Mouse (Mus musculus): ENCODE results near the gene Hadhb. TPM values are rescaled to one million over a fixed set of nuclear protein-coding genes. Genes with fewer than 3 reads are reported as not detected.

Gene Hadhb
- polyA plus RNA-seq, 1 experiment from 2014 or later, result 53.6 TPM

- H3K9me3 ChIP-seq (replicated peaks; ENCODE audit: control insufficient read depth, low read length, poor library complexity, severe bottlenecking), result no peaks in the 10 kb centered on the region
- H3K4me2 ChIP-seq (ENCODE audit: low read length), result no peak overlapping the region
- no peak overlapping the region for H3K27ac ChIP-seq (ENCODE audit: low read length)
- H3K27me3 ChIP-seq (ENCODE audit: control insufficient read depth, insufficient read depth, low read depth, low read length), result no peaks in the 10 kb centered on the region
- H3K36me3 ChIP-seq (ENCODE audit: control insufficient read depth, insufficient read depth, low read length), result peaks cover 18% of the 10 kb centered on the region
- no peak overlapping the region for H3K9ac ChIP-seq (ENCODE audit: low read depth, low read length)
- no peak for ATAC-seq
- H3K4me1 ChIP-seq (ENCODE audit: control insufficient read depth, insufficient read depth, low read length), result no peaks in the 10 kb centered on the region
- WGBS, result 95% methylated on average over 12 of the region's 12 CpGs
- no peak overlapping the region for H3K4me3 ChIP-seq (ENCODE audit: low read depth, low read length)
These were observed 32.8 kb downstream of the Hadhb start for GRCm38 (mm10) chr5:30187687-30188485.

- ATAC-seq, result no peak
- Histone ChIP-seq H3K27me3 (ENCODE audit: control insufficient read depth, insufficient read depth, low read depth, low read length) (no peaks in the 10 kb centered on the region), H3K36me3 (ENCODE audit: control insufficient read depth, insufficient read depth, low read length) (peaks cover 5% of the 10 kb centered on the region), H3K27ac (ENCODE audit: low read length) (no peak overlapping the region), H3K4me1 (ENCODE audit: control insufficient read depth, insufficient read depth, low read length) (no peaks in the 10 kb centered on the region), H3K9ac (ENCODE audit: low read depth, low read length) (no peak overlapping the region), H3K4me3 (ENCODE audit: low read depth, low read length) (no peak overlapping the region), H3K9me3 (replicated peaks; ENCODE audit: control insufficient read depth, low read length, poor library complexity, severe bottlenecking) (no peaks in the 10 kb centered on the region), H3K4me2 (ENCODE audit: low read length) (no peak overlapping the region)
- 92% methylated on average over 1 of the region's 1 CpGs for WGBS
These were observed 37.4 kb downstream of the Hadhb start for GRCm38 (mm10) chr5:30192452-30192851.

- H3K4me2 ChIP-seq (ENCODE audit: low read length), result no peak overlapping the region
- no peaks in the 10 kb centered on the region for H3K9me3 ChIP-seq (replicated peaks; ENCODE audit: control insufficient read depth, low read length, poor library complexity, severe bottlenecking)
- H3K9ac ChIP-seq (ENCODE audit: low read depth, low read length), result no peak overlapping the region
- no peak overlapping the region for H3K27ac ChIP-seq (ENCODE audit: low read length)
- H3K36me3 ChIP-seq (ENCODE audit: control insufficient read depth, insufficient read depth, low read length), result no peaks in the 10 kb centered on the region
- H3K4me3 ChIP-seq (ENCODE audit: low read depth, low read length), result no peak overlapping the region
- WGBS, result 92% methylated on average over 5 of the region's 5 CpGs
- H3K4me1 ChIP-seq (ENCODE audit: control insufficient read depth, insufficient read depth, low read length), result no peaks in the 10 kb centered on the region
- no peaks in the 10 kb centered on the region for H3K27me3 ChIP-seq (ENCODE audit: control insufficient read depth, insufficient read depth, low read depth, low read length)
- ATAC-seq, result no peak
These were observed 40.3 kb downstream of the Hadhb start for GRCm38 (mm10) chr5:30195340-30195739.

- no peak overlapping the region for H3K9ac ChIP-seq (ENCODE audit: low read depth, low read length)
- no peak overlapping the region for H3K27ac ChIP-seq (ENCODE audit: low read length)
- no peak overlapping the region for H3K4me2 ChIP-seq (ENCODE audit: low read length)
- 81% methylated on average over 7 of the region's 7 CpGs for WGBS
- H3K36me3 ChIP-seq (ENCODE audit: control insufficient read depth, insufficient read depth, low read length), result no peaks in the 10 kb centered on the region
- H3K9me3 ChIP-seq (replicated peaks; ENCODE audit: control insufficient read depth, low read length, poor library complexity, severe bottlenecking), result no peaks in the 10 kb centered on the region
- no peak for ATAC-seq
- H3K4me1 ChIP-seq (ENCODE audit: control insufficient read depth, insufficient read depth, low read length), result no peaks in the 10 kb centered on the region
- H3K4me3 ChIP-seq (ENCODE audit: low read depth, low read length), result no peak overlapping the region
- no peaks in the 10 kb centered on the region for H3K27me3 ChIP-seq (ENCODE audit: control insufficient read depth, insufficient read depth, low read depth, low read length)
These were observed 43.2 kb downstream of the Hadhb start for GRCm38 (mm10) chr5:30198257-30198656.

GRCm38 (mm10) chr5:30201521-30201920, 46.5 kb downstream of the Hadhb start:
- H3K27ac ChIP-seq (ENCODE audit: low read length), result no peak overlapping the region
- no peaks in the 10 kb centered on the region for H3K27me3 ChIP-seq (ENCODE audit: control insufficient read depth, insufficient read depth, low read depth, low read length)
- no peaks in the 10 kb centered on the region for H3K36me3 ChIP-seq (ENCODE audit: control insufficient read depth, insufficient read depth, low read length)
- no peaks in the 10 kb centered on the region for H3K4me1 ChIP-seq (ENCODE audit: control insufficient read depth, insufficient read depth, low read length)
- H3K4me3 ChIP-seq (ENCODE audit: low read depth, low read length), result no peak overlapping the region
- WGBS, result 43% methylated on average over 5 of the region's 5 CpGs
- H3K9me3 ChIP-seq (replicated peaks; ENCODE audit: control insufficient read depth, low read length, poor library complexity, severe bottlenecking), result no peaks in the 10 kb centered on the region
- ATAC-seq, result peak; percentile 82
- no peak overlapping the region for H3K4me2 ChIP-seq (ENCODE audit: low read length)
- H3K9ac ChIP-seq (ENCODE audit: low read depth, low read length), result no peak overlapping the region

- no peak overlapping the region for H3K27ac ChIP-seq (ENCODE audit: low read length)
- no peak overlapping the region for H3K4me2 ChIP-seq (ENCODE audit: low read length)
- no peaks in the 10 kb centered on the region for H3K36me3 ChIP-seq (ENCODE audit: control insufficient read depth, insufficient read depth, low read length)
- H3K4me1 ChIP-seq (ENCODE audit: control insufficient read depth, insufficient read depth, low read length), result no peaks in the 10 kb centered on the region
- H3K4me3 ChIP-seq (ENCODE audit: low read depth, low read length), result no peak overlapping the region
- H3K9ac ChIP-seq (ENCODE audit: low read depth, low read length), result no peak overlapping the region
- H3K27me3 ChIP-seq (ENCODE audit: control insufficient read depth, insufficient read depth, low read depth, low read length), result no peaks in the 10 kb centered on the region
- WGBS, result 88% methylated on average over 7 of the region's 7 CpGs
- no peaks in the 10 kb centered on the region for H3K9me3 ChIP-seq (replicated peaks; ENCODE audit: control insufficient read depth, low read length, poor library complexity, severe bottlenecking)
- no peak for ATAC-seq
These were observed 47.2 kb downstream of the Hadhb start for GRCm38 (mm10) chr5:30202221-30202620.

- ATAC-seq, result no peak
- Histone ChIP-seq H3K27ac (ENCODE audit: low read length) (no peak overlapping the region), H3K27me3 (ENCODE audit: control insufficient read depth, insufficient read depth, low read depth, low read length) (no peaks in the 10 kb centered on the region), H3K9ac (ENCODE audit: low read depth, low read length) (no peak overlapping the region), H3K9me3 (replicated peaks; ENCODE audit: control insufficient read depth, low read length, poor library complexity, severe bottlenecking) (no peaks in the 10 kb centered on the region), H3K4me3 (ENCODE audit: low read depth, low read length) (no peak overlapping the region), H3K36me3 (ENCODE audit: control insufficient read depth, insufficient read depth, low read length) (no peaks in the 10 kb centered on the region), H3K4me1 (ENCODE audit: control insufficient read depth, insufficient read depth, low read length) (no peaks in the 10 kb centered on the region), H3K4me2 (ENCODE audit: low read length) (no peak overlapping the region)
- WGBS, result 84% methylated on average over 10 of the region's 10 CpGs
These were observed 48.3 kb downstream of the Hadhb start for GRCm38 (mm10) chr5:30203216-30203885.

- no peak for ATAC-seq
- H3K27ac ChIP-seq (ENCODE audit: low read length), result no peak overlapping the region
- H3K4me2 ChIP-seq (ENCODE audit: low read length), result no peak overlapping the region
- H3K4me3 ChIP-seq (ENCODE audit: low read depth, low read length), result no peak overlapping the region
- H3K36me3 ChIP-seq (ENCODE audit: control insufficient read depth, insufficient read depth, low read length), result no peaks in the 10 kb centered on the region
- no peak overlapping the region for H3K9ac ChIP-seq (ENCODE audit: low read depth, low read length)
- H3K4me1 ChIP-seq (ENCODE audit: control insufficient read depth, insufficient read depth, low read length), result no peaks in the 10 kb centered on the region
- WGBS, result 67% methylated on average over 1 of the region's 1 CpGs
- H3K9me3 ChIP-seq (replicated peaks; ENCODE audit: control insufficient read depth, low read length, poor library complexity, severe bottlenecking), result no peaks in the 10 kb centered on the region
- H3K27me3 ChIP-seq (ENCODE audit: control insufficient read depth, insufficient read depth, low read depth, low read length), result no peaks in the 10 kb centered on the region
These were observed 49.4 kb downstream of the Hadhb start for GRCm38 (mm10) chr5:30204441-30204840.

- Histone ChIP-seq H3K4me2 (ENCODE audit: low read length) (no peak overlapping the region), H3K9ac (ENCODE audit: low read depth, low read length) (no peak overlapping the region), H3K4me1 (ENCODE audit: control insufficient read depth, insufficient read depth, low read length) (no peaks in the 10 kb centered on the region), H3K9me3 (replicated peaks; ENCODE audit: control insufficient read depth, low read length, poor library complexity, severe bottlenecking) (no peaks in the 10 kb centered on the region), H3K27ac (ENCODE audit: low read length) (no peak overlapping the region), H3K4me3 (ENCODE audit: low read depth, low read length) (no peak overlapping the region), H3K36me3 (ENCODE audit: control insufficient read depth, insufficient read depth, low read length) (no peaks in the 10 kb centered on the region), H3K27me3 (ENCODE audit: control insufficient read depth, insufficient read depth, low read depth, low read length) (no peaks in the 10 kb centered on the region)
- WGBS, result 72% methylated on average over 3 of the region's 3 CpGs
- no peak for ATAC-seq
These were observed 50.0 kb downstream of the Hadhb start for GRCm38 (mm10) chr5:30205034-30205433.

All from midbrain, embryonic 16.5 days (tissue).